Mouse (Mus musculus) layer of hippocampus, adult 2 months (tissue): ENCODE data around the gene Spg11. TPM values are rescaled to one million over a fixed set of nuclear protein-coding genes. Genes with fewer than 3 reads are reported as not detected.

Experiments used
- DNase-seq, 2 experiments: peaks; one replicate each; pipeline ENCODE4 v3.0.0; 2022; ENCODE audit warnings: low spot score in 2 of 2
- H3K27ac ChIP-seq: fragments of 200-600 bp; 2 replicates; pipeline ENCODE4 v1.8.1; 2022
- H3K4me3 ChIP-seq: fragments of 200-600 bp; 2 replicates; pipeline ENCODE4 v1.8.1; 2022; ENCODE audit warnings: mild to moderate bottlenecking
- CTCF ChIP-seq: fragments of 200-600 bp; conservative IDR thresholded peaks from 2 replicates; pipeline ENCODE4 v1.8.1; 2022; ENCODE audit warnings: antibody characterized with exemption, mild to moderate bottlenecking, moderate library complexity
- microRNA-seq, 2 experiments: library from miRNA; unstranded; fragments of <30 nt; microRNA quantifications; one replicate each; pipeline ENCODE4 v1.2.0; 2021
- total RNA-seq, 2 experiments: library from RNA; stranded (reverse); gene quantifications; 2 replicates each; pipeline ENCODE4 v1.2.3; 2021

The Spg11 gene
- total RNA-seq, 2 experiments from 2014 or later: 15.5 to 17.1 TPM

DNA sequence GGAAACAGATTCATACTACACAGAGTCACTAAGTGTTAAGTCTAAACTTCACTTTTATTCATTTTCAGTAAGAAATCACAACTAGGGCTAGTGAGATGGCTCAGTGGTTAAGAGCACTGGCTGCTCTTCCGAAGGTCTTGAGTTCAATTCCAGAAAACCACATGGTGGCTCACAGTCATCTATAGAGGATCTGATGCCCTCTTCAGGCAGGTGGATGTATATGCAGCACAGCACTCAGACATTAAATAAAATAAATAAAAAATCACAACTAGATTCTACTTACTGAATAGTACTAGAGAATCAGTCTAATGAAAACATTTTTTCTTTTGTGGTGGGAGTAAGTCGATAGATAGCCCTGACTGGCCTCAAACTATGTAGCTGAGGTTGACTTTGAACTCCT is 95.9 kb downstream of the Spg11 start:
- DNase-seq: no peak
- Histone ChIP-seq H3K4me3 (no peak overlapping the region), H3K27ac (no peak overlapping the region)
- peak; percentile 65 for TF ChIP-seq CTCF

- no peak for TF ChIP-seq CTCF
- Histone ChIP-seq H3K4me3 (no peak overlapping the region), H3K27ac (no peak overlapping the region)
- DNase-seq: no peak
Measured at GRCm38 (mm10) chr2:122018705-122019104, 99.5 kb downstream of the Spg11 start.

DNA sequence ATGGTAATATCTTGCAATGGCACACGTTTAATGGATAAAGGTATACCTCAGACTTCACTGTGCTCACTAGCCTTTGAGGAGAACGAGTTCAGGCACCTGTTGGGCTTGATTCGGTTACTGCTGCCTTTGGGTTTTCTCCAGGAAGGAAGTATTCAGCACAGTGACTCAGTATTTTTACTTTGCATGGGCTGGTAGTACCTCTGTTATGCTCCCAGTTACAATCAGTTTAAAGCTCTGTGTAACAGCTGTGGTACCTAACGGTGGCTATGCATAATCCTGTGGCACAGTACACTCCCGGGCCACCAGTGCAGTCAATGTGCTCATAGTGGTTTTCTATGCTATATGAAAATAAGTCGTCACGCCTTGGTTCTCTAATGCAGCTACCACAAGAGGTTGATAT is 106.7 kb downstream of the Spg11 start:
- DNase-seq: no peak
- Histone ChIP-seq H3K27ac (no peak overlapping the region), H3K4me3 (no peak overlapping the region)
- TF ChIP-seq CTCF: no peak

DNA sequence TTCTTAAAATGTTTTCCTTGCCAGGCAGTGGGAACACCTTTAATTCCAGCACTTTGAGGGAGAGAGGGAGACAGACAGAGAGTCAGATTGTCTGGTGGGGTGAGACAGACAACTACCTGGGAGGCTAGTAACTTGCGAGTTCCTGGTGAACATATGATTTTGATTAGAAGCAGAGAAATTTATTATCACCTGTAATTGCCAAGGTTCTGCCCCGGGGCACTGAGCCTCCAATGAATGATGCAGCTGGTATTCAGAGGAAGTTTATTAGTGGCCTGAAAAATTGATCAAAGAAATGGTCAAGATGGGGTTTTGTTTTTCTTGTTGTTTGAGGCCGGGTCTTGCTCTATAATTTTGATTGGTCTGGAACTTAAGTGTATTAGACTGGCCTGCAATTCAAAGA is 109.4 kb downstream of the Spg11 start:
- Histone ChIP-seq H3K27ac (no peak overlapping the region), H3K4me3 (no peak overlapping the region)
- DNase-seq: no peak
- TF ChIP-seq CTCF: no peak

Small RNA genes lying within 50 kb of the gene (microRNA-seq; reads per million reads assigned to microRNA genes)
- 0 reads per million in 2 experiments for gene Gm47314

Other genes with a start within 250 kb of the Spg11 start
- 10 to 100 TPM; 36.3 to 38.8 TPM for gene Ctdspl2, start 162.4 kb downstream of the Spg11 start, total RNA-seq
- under 1 TPM in 1 of 2 experiments, not detected in 1; 0.15 TPM for gene Mageb3, start 162.3 kb downstream of the Spg11 start, total RNA-seq
- 10 to 100 TPM; 16.5 to 17.8 TPM for gene Eif3j1, start 89.8 kb downstream of the Spg11 start, total RNA-seq
- 100 to 1,000 TPM in 1 of 2 experiments, 10 to 100 TPM in 1; 98.0 to 115 TPM for gene B2m, start 29.3 kb upstream of the Spg11 start, total RNA-seq
- not detected for gene Trim69, start 42.3 kb upstream of the Spg11 start, total RNA-seq
- not detected for gene Patl2, start 67.8 kb upstream of the Spg11 start, total RNA-seq
- gene Terb2, start 67.9 kb upstream of the Spg11 start, total RNA-seq: not detected
- gene Sord, start 116.4 kb upstream of the Spg11 start, total RNA-seq: 10 to 100 TPM; 19.0 to 19.3 TPM
- under 1 TPM in 1 of 2 experiments, not detected in 1; 0.08 TPM for gene Duox2, start 180.1 kb upstream of the Spg11 start, total RNA-seq
- gene Duoxa2, start 180.5 kb upstream of the Spg11 start, total RNA-seq: not detected
- gene Duoxa1, start 195.3 kb upstream of the Spg11 start, total RNA-seq: not detected
- gene Duox1, start 197.3 kb upstream of the Spg11 start, total RNA-seq: not detected